Comparison of ENCODE assay signal across 8 mouse cellular contexts in genomic region chr7:27576914-27577313, GRCm38 (mm10). TPM values are rescaled to one million over a fixed set of nuclear protein-coding genes. Genes with fewer than 3 reads are reported as not detected.
A peak's percentile ranks its signal among the peaks of the same experiment; 100 is the strongest.
DNase-seq lines count a peak whose midpoint lies in the region; TF ChIP-seq lines count a peak whose summit lies in the region.

No protein-coding gene starts in this region.

- WGBS in liver, adult 2 months: 66% methylated on average over 6 of the region's 6 CpGs

- H3K4me3 ChIP-seq in liver, adult 2 months (ENCODE audit: insufficient read depth, low read depth, low read length): no peak overlapping the region

- H3K9ac ChIP-seq in liver, adult 2 months (ENCODE audit: low read depth, low read length): no peak overlapping the region

- no peaks in the 10 kb centered on the region for H3K79me2 ChIP-seq in liver, adult 2 months (ENCODE audit: control insufficient read depth, insufficient read depth, low read length)

- TF ChIP-seq CTCF in liver, adult 2 months (IDR thresholded peaks at IDR 0.05; ENCODE audit: low read depth, low read length): peak; percentile 86

- DNase-seq in heart, adult 18-20 months: peak; percentile 43 to 47
- DNase-seq in heart, adult 8-10 months (ENCODE audit: low spot score): no peak
- peak; percentile 39 for DNase-seq in urinary bladder, postnatal 14 days (ENCODE audit: low spot score)
- DNase-seq in urinary bladder, adult 2 months (ENCODE audit: low spot score): no peak
- peak; percentile 34 for DNase-seq in embryo, embryonic 11 days
- peak; percentile 39 for DNase-seq in liver, adult 2 months (ENCODE audit: extremely low read depth, low read depth, low spot score)
- DNase-seq in retina, postnatal 1 day: peak; percentile 50
- DNase-seq in frontal cortex, postnatal 10 days (ENCODE audit: low spot score in 2 of 2): no peak

- H3K27ac ChIP-seq in liver, adult 2 months (replicated peaks; ENCODE audit: insufficient read depth, low read depth, low read length): no peak overlapping the region

- TF ChIP-seq POLR2A in liver, adult 2 months (IDR thresholded peaks at IDR 0.05; ENCODE audit: extremely low read depth, insufficient read depth, low read length): no peak

- H3K27me3 ChIP-seq in liver, adult 2 months (ENCODE audit: control insufficient read depth, insufficient read depth, low read length): no peaks in the 10 kb centered on the region

- 0 out of 2 replicates have a peak, but pooled peaks cover 2% of the 10 kb centered on the region for H3K36me3 ChIP-seq in liver, adult 2 months (ENCODE audit: control insufficient read depth, insufficient read depth, low read length)

- H3K4me1 ChIP-seq in liver, adult 2 months (ENCODE audit: control insufficient read depth, insufficient read depth, low read length): no peaks in the 10 kb centered on the region

RNA-seq across cellular contexts. Expression of gene Akt2, which starts 14.4 kb away (rescaled TPM):
- 100 to 1,000 TPM; 168 to 200 TPM for total RNA-seq in heart, adult 18-20 months (2021)
- total RNA-seq in heart, adult 8-10 months (2022): 100 to 1,000 TPM; 169 to 227 (median 202) TPM
- 78.4 and 96.7 TPM in 2 replicates for polyA plus RNA-seq in urinary bladder, adult 2 months (2012; rRNA removed)
- 57.1 and 65.5 TPM in 2 replicates for total RNA-seq in liver, adult 2 months (2014; rRNA removed)
- 78.1 and 81.3 TPM in 2 replicates for polyA plus RNA-seq in liver, adult 2 months (2012; rRNA removed)

RNA-seq across cellular contexts. Expression of gene 2310022A10Rik, which starts 23.9 kb away (rescaled TPM):
- 10 to 100 TPM; 63.8 to 64.7 TPM for total RNA-seq in heart, adult 18-20 months (2021)
- 10 to 100 TPM; 67.6 to 72.3 (median 70.8) TPM for total RNA-seq in heart, adult 8-10 months (2022)
- polyA plus RNA-seq in urinary bladder, adult 2 months (2012; rRNA removed): 16.7 and 17.1 TPM in 2 replicates
- total RNA-seq in liver, adult 2 months (2014; rRNA removed): 1.2 and 2.7 TPM in 2 replicates
- 8.5 and 9.0 TPM in 2 replicates for polyA plus RNA-seq in liver, adult 2 months (2012; rRNA removed)

RNA-seq across cellular contexts. Expression of gene Pld3, which starts 23.9 kb away (rescaled TPM):
- total RNA-seq in heart, adult 18-20 months (2021): 10 to 100 TPM; 29.8 to 30.9 TPM
- 10 to 100 TPM; 26.8 to 33.5 (median 30.5) TPM for total RNA-seq in heart, adult 8-10 months (2022)
- 85.8 and 97.5 TPM in 2 replicates for polyA plus RNA-seq in urinary bladder, adult 2 months (2012; rRNA removed)
- 8.3 and 12.4 TPM in 2 replicates for total RNA-seq in liver, adult 2 months (2014; rRNA removed)
- polyA plus RNA-seq in liver, adult 2 months (2012; rRNA removed): 33.0 and 37.4 TPM in 2 replicates

RNA-seq across cellular contexts. Expression of gene Hipk4, which starts 53.8 kb away (rescaled TPM):
- total RNA-seq in heart, adult 18-20 months (2021): under 1 TPM in 1 of 2 experiments, not detected in 1; 0.10 TPM
- under 1 TPM in 3 of 4 experiments, not detected in 1; 0.14 to 0.16 (median 0.14) TPM for total RNA-seq in heart, adult 8-10 months (2022)
- 1.4 and 1.7 TPM in 2 replicates for polyA plus RNA-seq in urinary bladder, adult 2 months (2012; rRNA removed)
- not detected in 2 replicates for total RNA-seq in liver, adult 2 months (2014; rRNA removed)
- not detected in 2 replicates for polyA plus RNA-seq in liver, adult 2 months (2012; rRNA removed)

Comparison
In these comparisons a context has a peak if more than half of its experiments do, and no peak if none do; other contexts are left out.
1. DNase-seq: peak in heart, adult 18-20 months (2 of 2), urinary bladder, postnatal 14 days (single experiment), embryo, embryonic 11 days (single experiment), liver, adult 2 months (single experiment) and retina, postnatal 1 day (single experiment); none in heart, adult 8-10 months (single experiment), urinary bladder, adult 2 months (single experiment) and frontal cortex, postnatal 10 days (0 of 2).
2. RNA of gene 2310022A10Rik, which starts 23.9 kb away (total RNA-seq): 67.6 to 72.3 TPM in heart, adult 8-10 months and 63.8 to 64.7 TPM in heart, adult 18-20 months; 1.2 to 2.7 TPM in liver, adult 2 months; every median in the first group is over 10 times any median in the second.